Mouse (Mus musculus) adrenal gland, postnatal 25 days (tissue): ENCODE data around the gene Olfr108. TPM values are rescaled to one million over a fixed set of nuclear protein-coding genes. Genes with fewer than 3 reads are reported as not detected.

Source experiments
- DNase-seq: peaks from one replicate; pipeline ENCODE4 v3.0.0; 2021; ENCODE audit warnings: mixed read lengths
- long read RNA-seq: library from polyadenylated mRNA; stranded (forward); transcript quantifications from one replicate; pipeline ENCODE4 v2.0.0, GENCODE M21; 2021
- total RNA-seq: library from RNA; stranded (reverse); gene quantifications from 2 replicates; pipeline ENCODE4 v1.2.3, GENCODE M21; 2021

Olfr108 gene
- total RNA-seq, result not detected in 2 replicates
- long read RNA-seq, result 0 reads

DNA sequence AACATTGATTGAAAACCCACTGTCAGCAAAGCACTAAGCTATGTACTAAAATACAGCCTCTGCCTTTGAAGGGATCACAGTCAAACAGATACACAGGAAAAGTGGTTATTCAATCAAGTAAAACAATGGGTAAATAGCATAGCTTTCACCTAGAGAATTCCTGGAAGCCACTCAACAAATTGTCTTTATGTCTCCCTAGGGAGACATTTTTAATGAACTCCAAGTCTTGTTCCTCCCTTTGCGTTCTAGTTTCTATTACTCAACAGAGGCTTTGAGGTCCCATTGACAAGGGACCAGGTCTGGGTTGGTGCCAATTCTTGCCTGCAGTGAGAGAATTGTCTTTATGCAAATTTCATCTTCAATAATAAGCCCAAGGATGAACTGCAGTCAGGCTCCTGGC is at the start of gene Olfr108:
Olfr108 (plus strand) TSS at position 301 of the 400 bp plus-strand sequence.
- DNase-seq, result no peak

- DNase-seq, result no peak
Measured at GRCm38 (mm10) chr17:37398926-37399325, 46.4 kb upstream of the Olfr108 start, which contains the start of gene Olfr107. TSS of gene Olfr107 (plus strand) at chr17:37399226.

DNA sequence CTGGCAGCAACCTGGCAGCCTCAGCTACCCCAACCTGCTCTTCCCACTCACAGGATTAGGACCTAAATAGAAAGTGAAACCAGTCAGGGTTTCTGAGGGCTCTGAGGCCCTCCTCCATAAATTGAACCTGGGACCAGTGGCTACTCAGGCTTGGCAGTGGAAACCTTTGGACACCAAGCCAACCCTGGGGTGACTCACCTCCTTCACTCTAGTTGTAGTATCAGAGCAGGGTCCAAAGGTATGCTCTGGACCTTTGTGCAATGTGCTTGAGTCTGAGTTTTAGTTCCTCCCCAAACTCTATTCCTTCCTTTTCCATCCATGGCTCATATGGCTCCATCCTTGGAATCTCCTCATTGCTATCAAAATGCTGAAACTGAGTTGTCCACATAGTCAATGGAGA is 31.9 kb upstream of the Olfr108 start:
- DNase-seq, result no peak

- no peak for DNase-seq
Measured at GRCm38 (mm10) chr17:37458616-37459015, 13.3 kb downstream of the Olfr108 start, which contains the start of gene Olfr109. TSS of gene Olfr109 (plus strand) at chr17:37458916.

DNA sequence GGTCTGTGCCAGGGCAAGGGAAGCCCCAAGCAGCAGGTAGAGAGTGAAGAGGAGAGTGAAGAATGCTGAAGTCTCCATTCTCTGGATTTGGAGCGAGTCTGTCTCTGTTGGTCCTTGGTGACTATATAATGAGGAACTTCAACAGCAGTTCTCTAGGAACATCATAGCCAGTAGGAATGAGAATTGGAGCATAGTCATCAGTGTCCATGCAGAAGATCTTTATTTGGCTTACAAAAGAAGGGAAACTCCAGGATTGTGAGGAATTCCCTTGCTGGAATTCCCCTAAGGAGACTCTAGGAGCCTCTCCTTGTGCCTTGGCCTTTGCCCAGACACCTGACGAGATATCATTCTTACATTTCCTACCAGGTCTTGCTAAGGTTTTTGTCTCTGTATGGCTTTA is 38.2 kb downstream of the Olfr108 start, which contains the start of gene H2-M2:
H2-M2 (minus strand) TSS at position 101 of the 400 bp plus-strand sequence.
- DNase-seq, result no peak

- no peak for DNase-seq
Measured at GRCm38 (mm10) chr17:37491930-37492518, 46.7 kb downstream of the Olfr108 start, which contains the start of gene Olfr110. TSS of gene Olfr110 (plus strand) at chr17:37492468.

Other genes starting within 250 kb of the Olfr108 start
- gene Olfr94, start 244.5 kb upstream of the Olfr108 start, total RNA-seq, result not detected in 2 replicates
- not detected in 2 replicates for gene Olfr95, start 232.4 kb upstream of the Olfr108 start, total RNA-seq
- gene Olfr96, start 225.3 kb upstream of the Olfr108 start, total RNA-seq, result not detected in 2 replicates
- not detected in 2 replicates for gene Olfr97, start 208.2 kb upstream of the Olfr108 start, total RNA-seq
- gene Olfr98, start 181.7 kb upstream of the Olfr108 start, total RNA-seq, result not detected in 2 replicates
- 2.6 and 5.4 TPM in 2 replicates for gene H2-M3, start 175.3 kb upstream of the Olfr108 start, total RNA-seq
- gene Olfr99, start 162.0 kb upstream of the Olfr108 start, total RNA-seq, result not detected in 2 replicates
- not detected in 2 replicates for gene Olfr101, start 141.2 kb upstream of the Olfr108 start, total RNA-seq
- gene Olfr102, start 128.4 kb upstream of the Olfr108 start, total RNA-seq, result not detected in 2 replicates
- gene Olfr103, start 105.8 kb upstream of the Olfr108 start, total RNA-seq, result not detected in 2 replicates
- gene Olfr104-ps, start 85.9 kb upstream of the Olfr108 start, total RNA-seq, result not detected in 2 replicates
- not detected in 2 replicates for gene Olfr105-ps, start 66.4 kb upstream of the Olfr108 start, total RNA-seq
- not detected in 2 replicates for gene Olfr106-ps, start 55.1 kb upstream of the Olfr108 start, total RNA-seq
- not detected in 2 replicates for gene Olfr107, start 46.3 kb upstream of the Olfr108 start, total RNA-seq
- gene Olfr109, start 13.4 kb downstream of the Olfr108 start, total RNA-seq, result not detected in 2 replicates
- not detected in 2 replicates for gene H2-M2, start 38.1 kb downstream of the Olfr108 start, total RNA-seq
- not detected in 2 replicates for gene Olfr110, start 47.0 kb downstream of the Olfr108 start, total RNA-seq
- 0.39 TPM in 1 of 2 replicates, not detected in the other for gene Olfr111, start 62.5 kb downstream of the Olfr108 start, total RNA-seq
- gene Olfr112, start 124.0 kb downstream of the Olfr108 start, total RNA-seq, result not detected in 2 replicates
- not detected in 2 replicates for gene Olfr113, start 132.2 kb downstream of the Olfr108 start, total RNA-seq
- not detected in 2 replicates for gene Olfr114, start 147.3 kb downstream of the Olfr108 start, total RNA-seq
- gene Olfr115, start 181.6 kb downstream of the Olfr108 start, total RNA-seq, result not detected in 2 replicates
- not detected in 2 replicates for gene Olfr116, start 181.7 kb downstream of the Olfr108 start, total RNA-seq
- gene Olfr117, start 218.3 kb downstream of the Olfr108 start, total RNA-seq, result not detected in 2 replicates
- not detected in 2 replicates for gene Olfr118, start 221.5 kb downstream of the Olfr108 start, total RNA-seq